Comparison of ENCODE assay signal across 27 mouse cellular contexts in the genomic region with DNA sequence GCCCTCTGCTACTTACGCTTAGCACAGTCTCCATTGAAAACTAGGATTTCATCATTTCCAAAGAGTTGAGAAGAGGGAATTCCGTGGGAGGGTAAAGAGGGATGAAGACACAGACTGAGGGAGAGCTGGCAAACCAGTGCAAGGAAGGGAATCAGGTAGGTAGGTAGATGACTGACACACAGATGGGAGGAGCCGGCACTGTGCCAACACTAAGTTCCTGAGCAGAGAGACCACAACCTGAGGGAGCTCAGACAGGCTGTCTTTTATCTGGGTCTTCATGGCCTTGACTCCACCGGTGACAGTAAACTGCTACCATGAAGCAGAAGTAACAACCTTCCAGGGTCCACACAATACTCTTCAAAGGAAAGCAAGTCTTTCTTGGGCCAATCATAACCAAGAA.
DNase-seq lines count a peak whose midpoint lies in the region; ATAC-seq and TF ChIP-seq lines count a peak whose summit lies in the region.
"Had no signal": no experiment of that assay in that cellular context is flagged by ENCODE, and none has a peak within 500 bp of the region (broad histone marks: within the 10 kb centered on the region; RNA-seq: fewer than 3 reads in every experiment).

No protein-coding gene starts in this region.

- H3K9ac ChIP-seq in intestine, embryonic 15.5 days: no peak overlapping the region
- no peak overlapping the region for H3K9ac ChIP-seq in intestine, postnatal 0 days (ENCODE audit: low read depth, low read length)
- H3K9ac ChIP-seq in MEL (ENCODE audit: control insufficient read depth, low read depth, low read length, poor library complexity, severe bottlenecking): no peak overlapping the region
- H3K9ac ChIP-seq: embryonic facial prominence, embryonic 15.5 days; forebrain, embryonic 15.5 days; heart, embryonic 15.5 days; hindbrain, embryonic 15.5 days; liver, postnatal 0 days; midbrain, embryonic 13.5 days had no signal

- peaks cover 4% of the 10 kb centered on the region; the same call in 1 of the 2 replicates for H3K79me2 ChIP-seq in MEL (ENCODE audit: control insufficient read depth, insufficient read depth, low read length, poor library complexity)

- H3K27ac ChIP-seq in intestine, embryonic 15.5 days: no peak overlapping the region
- no peak overlapping the region for H3K27ac ChIP-seq in intestine, postnatal 0 days (ENCODE audit: low read depth, low read length)
- H3K27ac ChIP-seq in MEL (ENCODE audit: control insufficient read depth, low read depth, low read length): no peak overlapping the region
- H3K27ac ChIP-seq: embryonic facial prominence, embryonic 15.5 days; forebrain, embryonic 15.5 days; heart, adult 2 months; heart, embryonic 15.5 days; hindbrain, embryonic 15.5 days; limb, embryonic 10.5 days; midbrain, embryonic 13.5 days had no signal

- peaks cover 25% of the 10 kb centered on the region for H3K4me1 ChIP-seq in intestine, embryonic 15.5 days (replicated peaks)
- 0 out of 2 replicates have a peak, but pooled peaks cover 5% of the 10 kb centered on the region for H3K4me1 ChIP-seq in intestine, postnatal 0 days (replicated peaks; ENCODE audit: control insufficient read depth, insufficient read depth, low read length)
- peaks cover 16 to 26% of the 10 kb centered on the region in 2 experiments for H3K4me1 ChIP-seq in MEL (ENCODE audit: control insufficient read depth in 1 of 2, insufficient read depth in 2 of 2, low read length in 2 of 2)

- no peak for TF ChIP-seq RAD21 in MEL (IDR thresholded peaks at IDR 0.05; ENCODE audit: low read depth, low read length)

- no peak overlapping the region for H3K4me3 ChIP-seq in intestine, embryonic 15.5 days (replicated peaks)
- no peak overlapping the region for H3K4me3 ChIP-seq in intestine, postnatal 0 days (ENCODE audit: low read depth, low read length)
- H3K4me3 ChIP-seq in MEL (ENCODE audit: control insufficient read depth in 1 of 2, insufficient read depth in 1 of 2, low read depth in 2 of 2, low read length in 2 of 2): no peak overlapping the region; a peak in 1 of 4 replicates
- H3K4me3 ChIP-seq: embryonic facial prominence, embryonic 15.5 days; forebrain, embryonic 15.5 days; heart, adult 2 months; heart, embryonic 15.5 days; hindbrain, embryonic 15.5 days; limb, embryonic 10.5 days; midbrain, embryonic 13.5 days had no signal

- H3K4me2 ChIP-seq in intestine, embryonic 15.5 days (replicated peaks): no peak overlapping the region
- no peak overlapping the region for H3K4me2 ChIP-seq in intestine, postnatal 0 days (replicated peaks; ENCODE audit: low read depth)
- H3K4me2 ChIP-seq: embryonic facial prominence, embryonic 15.5 days; forebrain, embryonic 15.5 days; heart, embryonic 15.5 days; hindbrain, embryonic 15.5 days; midbrain, embryonic 13.5 days had no signal

- H3K9me3 ChIP-seq in intestine, embryonic 15.5 days: no peaks in the 10 kb centered on the region
- no peaks in the 10 kb centered on the region for H3K9me3 ChIP-seq in intestine, postnatal 0 days (ENCODE audit: control insufficient read depth)
- no peaks in the 10 kb centered on the region for H3K9me3 ChIP-seq in MEL (replicated peaks; ENCODE audit: insufficient read depth, low read length)
- H3K9me3 ChIP-seq: embryonic facial prominence, embryonic 15.5 days; forebrain, embryonic 15.5 days; heart, embryonic 15.5 days; hindbrain, embryonic 15.5 days; limb, embryonic 10.5 days; megakaryocyte, embryonic 14.5 days; midbrain, embryonic 13.5 days had no signal

- ATAC-seq in intestine, embryonic 15.5 days: 0 out of 2 replicates have a peak, but pooled peaks have one; percentile 20
- no peak for ATAC-seq in intestine, postnatal 0 days
- peak; percentile 27; the same call in 1 of the 2 replicates for ATAC-seq in common myeloid progenitor, adult 5-6 weeks (replicated peaks; ENCODE audit: low read depth, poor library complexity, severe bottlenecking)
- no peak for ATAC-seq in inflammation-experienced regulatory T-cells, adult 6 months
- ATAC-seq: activated CD4-positive, CD25-positive, alpha-beta regulatory T cell, adult 4 months; forebrain, embryonic 15.5 days; intestine, embryonic 16.5 days; liver, postnatal 0 days; midbrain, embryonic 13.5 days had no signal

- peak; percentile 71 for DNase-seq in MEL (ENCODE audit: low read depth, low spot score)
- DNase-seq in thymus, postnatal 25 days: peak; percentile 26
- DNase-seq in spleen, postnatal 36 days (ENCODE audit: low spot score in 2 of 2): no peak
- DNase-seq: adrenal gland, adult 8-10 months; cerebellum, adult 18-20 months; cerebellum, postnatal 25 days; gastrocnemius, postnatal 10 days; heart, adult 2 months; heart, postnatal 4 days; liver; liver, postnatal 0 days; lung, postnatal 10 days had no signal

- TF ChIP-seq CTCF in intestine, postnatal 0 days (IDR thresholded peaks at IDR 0.05; ENCODE audit: low read depth): no peak
- no peak for TF ChIP-seq CTCF in MEL (IDR thresholded peaks at IDR 0.05 in 2 of 3, conservative IDR thresholded peaks at IDR 0.05 in 1 of 3; ENCODE audit: control insufficient read depth in 1 of 3, insufficient read depth in 1 of 3, low read depth in 2 of 3, low read length in 3 of 3, poor library complexity in 1 of 3, severe bottlenecking in 1 of 3)

- no peak for TF ChIP-seq POLR2A in MEL (IDR thresholded peaks at IDR 0.05; ENCODE audit: control insufficient read depth in 1 of 2, insufficient read depth in 1 of 2, low read depth in 1 of 2, low read length in 2 of 2, poor library complexity in 1 of 2)

- 74% methylated on average over 4 of the region's 4 CpGs for WGBS in intestine, embryonic 15.5 days
- 68% methylated on average over 4 of the region's 4 CpGs for WGBS in intestine, postnatal 0 days

- no peaks in the 10 kb centered on the region for H3K27me3 ChIP-seq in intestine, embryonic 15.5 days (replicated peaks)
- no peaks in the 10 kb centered on the region for H3K27me3 ChIP-seq in intestine, postnatal 0 days (replicated peaks; ENCODE audit: control insufficient read depth, insufficient read depth, low read length)
- no peaks in the 10 kb centered on the region for H3K27me3 ChIP-seq in MEL (ENCODE audit: control insufficient read depth in 1 of 2, insufficient read depth in 2 of 2, low read length in 2 of 2)
- H3K27me3 ChIP-seq: CH12.LX; embryonic facial prominence, embryonic 15.5 days; forebrain, embryonic 15.5 days; heart, embryonic 15.5 days; hindbrain, embryonic 15.5 days; megakaryocyte, embryonic 14.5 days; midbrain, embryonic 13.5 days had no signal

- no peaks in the 10 kb centered on the region for H3K36me3 ChIP-seq in intestine, embryonic 15.5 days
- H3K36me3 ChIP-seq in intestine, postnatal 0 days (ENCODE audit: control insufficient read depth, insufficient read depth): no peaks in the 10 kb centered on the region
- H3K36me3 ChIP-seq in MEL (ENCODE audit: control insufficient read depth in 1 of 2, insufficient read depth in 2 of 2, low read length in 2 of 2): peaks cover 0 to 17% of the 10 kb centered on the region in 2 experiments; a peak in 2 of 4 replicates
- H3K36me3 ChIP-seq: forebrain, embryonic 15.5 days; G1E; heart, embryonic 15.5 days; hindbrain, embryonic 15.5 days; limb, embryonic 10.5 days had no signal

- TF ChIP-seq EP300 in MEL (IDR thresholded peaks at IDR 0.05; ENCODE audit: low read depth in 1 of 2, low read length in 2 of 2): no peak

TF ChIP-seq in MEL, 35 proteins besides CTCF, POLR2A, EP300 and RAD21:
- TF ChIP-seq ETS1 (IDR thresholded peaks at IDR 0.05; ENCODE audit: low read depth, low read length) (no peak), MEF2A (IDR thresholded peaks at IDR 0.05; ENCODE audit: extremely low read depth, insufficient replicate concordance, low read depth, low read length, poor library complexity, severe bottlenecking) (no peak), ZC3H11A (IDR thresholded peaks at IDR 0.05; ENCODE audit: low read depth, low read length) (no peak), BHLHE40 (IDR thresholded peaks at IDR 0.05; ENCODE audit: borderline replicate concordance, low read depth, low read length) (no peak), TCF12 (IDR thresholded peaks at IDR 0.05; ENCODE audit: low read depth, low read length) (no peak), ZKSCAN1 (IDR thresholded peaks at IDR 0.05; ENCODE audit: low read depth, low read length) (no peak), POLR2AphosphoS2 (IDR thresholded peaks at IDR 0.05; ENCODE audit: low read length) (no peak), KAT2A (conservative IDR thresholded peaks at IDR 0.05; ENCODE audit: low read depth, low read length) (no peak), MAFK (IDR thresholded peaks at IDR 0.05; ENCODE audit: borderline replicate concordance, low read depth, low read length) (no peak), SMC3 (IDR thresholded peaks at IDR 0.05; ENCODE audit: low read depth, low read length) (no peak), JUND (IDR thresholded peaks at IDR 0.05; ENCODE audit: low read depth, low read length) (no peak), E2F4 (IDR thresholded peaks at IDR 0.05; ENCODE audit: borderline replicate concordance, low read depth, low read length) (no peak), GABPA (IDR thresholded peaks at IDR 0.05; ENCODE audit: low read depth, low read length) (no peak)

Comparison
In these comparisons a context has a peak if more than half of its experiments do, and no peak if none do; other contexts are left out.
1. ATAC-seq: peak in intestine, embryonic 15.5 days (single experiment) and common myeloid progenitor, adult 5-6 weeks (single experiment); none in intestine, postnatal 0 days (single experiment) and inflammation-experienced regulatory T-cells, adult 6 months (single experiment).
2. DNase-seq: peak in MEL (single experiment) and thymus, postnatal 25 days (single experiment); none in spleen, postnatal 36 days (0 of 2).